Mouse (Mus musculus): ENCODE measurements around the gene Lrrc63.
A peak's percentile ranks its signal among the peaks of the same experiment; 100 is the strongest.

Gene Lrrc63

DNA sequence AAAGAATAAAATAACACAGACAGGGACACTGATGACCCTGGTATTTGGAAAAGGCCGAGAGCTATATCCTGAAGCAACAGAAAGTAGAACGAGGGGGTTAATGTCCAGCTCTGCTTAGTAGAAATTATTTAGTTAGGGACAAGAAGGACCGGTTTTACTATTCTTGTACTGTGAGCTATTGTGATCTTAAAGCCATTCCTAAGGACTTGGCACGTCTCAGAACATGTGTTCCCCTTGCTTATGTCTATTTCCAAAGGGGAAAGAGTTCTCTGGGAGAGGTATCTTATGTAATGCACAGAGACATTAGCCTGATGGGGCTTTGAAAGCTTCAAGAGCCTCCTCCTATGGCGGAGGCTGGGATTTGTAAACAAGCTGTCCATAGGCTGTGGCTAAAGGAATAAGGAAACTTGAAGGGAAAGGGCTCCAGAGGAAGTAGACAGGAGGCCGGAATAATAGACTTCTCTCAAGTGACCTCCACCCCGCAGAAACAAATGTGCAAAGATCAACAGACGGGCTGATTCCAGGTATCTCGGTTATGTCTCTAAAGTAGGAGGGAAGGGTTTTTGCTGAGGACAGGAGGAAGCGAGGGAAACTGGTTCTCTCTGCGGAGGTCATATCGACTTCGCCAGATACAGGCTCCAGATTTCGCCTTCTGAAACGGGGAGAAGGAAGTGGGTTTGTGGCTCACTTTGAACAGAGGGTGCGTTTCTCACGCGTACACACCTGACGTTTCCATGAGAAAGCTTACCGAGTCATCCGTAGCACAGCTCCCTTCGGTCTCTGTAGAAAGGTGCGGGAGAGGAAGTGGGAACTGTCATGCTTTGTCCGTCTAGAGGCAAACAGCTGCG lies 5.7 kb upstream of the Lrrc63 start:
- peak in 1 of 2 experiments; percentile 41 for DNase-seq (ENCODE audit: low spot score in 2 of 2)

DNA sequence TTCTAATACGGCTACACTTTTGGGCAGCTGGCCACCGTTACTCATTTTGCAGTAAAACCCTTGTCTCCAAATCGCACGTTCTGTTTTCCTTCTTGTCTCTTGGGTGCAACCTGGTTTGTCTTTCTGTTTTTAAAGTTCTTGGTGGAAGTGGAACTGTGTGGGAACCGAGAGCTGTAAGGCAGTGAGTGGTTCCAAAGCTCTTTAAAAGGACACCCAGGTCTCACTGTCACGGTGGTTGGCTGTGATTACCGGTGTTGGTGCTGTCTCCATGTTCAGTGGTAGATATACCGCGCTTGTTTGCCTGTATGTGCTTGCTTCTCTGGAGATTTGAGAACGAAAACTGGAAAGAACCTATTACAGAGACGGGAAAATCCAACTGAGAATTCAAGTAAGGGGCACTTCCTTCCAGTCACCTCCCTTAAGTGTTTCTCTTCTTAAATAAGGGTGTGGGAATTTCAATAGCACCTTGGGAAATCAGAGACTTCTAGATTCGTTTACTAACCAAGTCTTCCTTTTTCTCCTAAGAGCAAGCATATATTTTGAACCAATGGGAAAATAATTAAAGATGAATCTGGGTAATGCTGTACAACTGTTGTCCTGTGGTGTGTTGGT lies 749 bp upstream of the Lrrc63 start:
- DNase-seq (ENCODE audit: low spot score in 2 of 2), result no peak

DNA sequence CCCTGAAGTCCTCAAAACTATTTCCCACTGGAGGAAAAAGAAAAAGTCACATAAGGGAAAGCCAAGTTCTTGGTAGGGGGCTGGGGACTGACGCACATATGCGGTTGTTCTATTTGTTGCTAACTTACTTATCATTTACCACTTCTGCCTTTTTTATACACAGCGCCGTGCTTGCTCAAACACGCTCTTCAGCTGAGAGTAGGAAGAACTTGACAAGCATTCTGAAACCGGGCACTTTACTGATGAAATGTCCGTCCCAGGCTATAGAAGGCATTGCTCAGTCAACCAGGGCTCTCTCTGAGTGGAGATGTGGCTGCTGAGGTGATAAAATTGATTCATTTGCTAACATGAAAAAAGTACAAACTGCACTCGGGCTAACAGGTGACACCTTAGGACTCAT lies 9.0 kb downstream of the Lrrc63 start:
- no peak for DNase-seq (ENCODE audit: low spot score in 2 of 2)

DNA sequence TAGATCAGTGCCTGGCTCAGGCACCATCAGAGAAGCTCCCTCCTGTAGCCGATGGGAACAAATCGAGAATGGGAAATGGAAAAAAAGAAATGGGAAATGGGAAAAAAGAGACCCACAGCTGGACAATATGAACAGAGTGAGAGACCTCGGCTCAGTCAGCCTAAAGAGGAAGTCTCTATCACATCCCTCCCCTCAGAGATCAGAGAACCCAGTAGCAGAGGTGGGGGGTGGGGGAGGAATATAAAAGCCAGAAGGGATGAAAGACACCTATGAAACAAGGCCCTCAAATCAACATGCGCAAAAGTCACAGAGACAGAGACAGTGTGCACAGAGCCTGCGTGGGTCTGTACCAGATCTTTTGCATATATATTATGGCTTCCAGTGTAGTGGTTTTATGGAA lies 27.7 kb downstream of the Lrrc63 start:
- no peak for DNase-seq (ENCODE audit: low spot score in 2 of 2)

DNA sequence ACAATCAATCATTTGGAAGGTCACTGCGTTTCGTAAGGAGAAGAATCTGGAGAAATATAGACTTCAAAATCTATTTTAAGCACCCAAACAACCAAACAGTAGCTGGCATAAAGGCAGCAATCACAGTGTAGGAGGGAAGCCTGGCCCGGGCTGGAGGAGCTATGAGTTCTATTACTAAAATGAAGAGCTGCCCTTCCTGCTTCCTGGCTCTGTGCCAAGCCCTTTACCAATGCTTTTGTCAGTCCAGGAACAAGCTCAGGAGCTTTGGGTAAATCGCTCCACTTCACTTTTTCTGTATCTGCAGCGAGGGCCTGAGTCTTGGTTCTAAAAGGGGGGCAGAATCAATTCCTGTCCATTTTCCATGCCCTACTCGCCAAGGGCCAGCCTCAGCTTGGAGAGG lies 52.7 kb downstream of the Lrrc63 start:
- DNase-seq (ENCODE audit: low spot score in 2 of 2), result no peak

DNA sequence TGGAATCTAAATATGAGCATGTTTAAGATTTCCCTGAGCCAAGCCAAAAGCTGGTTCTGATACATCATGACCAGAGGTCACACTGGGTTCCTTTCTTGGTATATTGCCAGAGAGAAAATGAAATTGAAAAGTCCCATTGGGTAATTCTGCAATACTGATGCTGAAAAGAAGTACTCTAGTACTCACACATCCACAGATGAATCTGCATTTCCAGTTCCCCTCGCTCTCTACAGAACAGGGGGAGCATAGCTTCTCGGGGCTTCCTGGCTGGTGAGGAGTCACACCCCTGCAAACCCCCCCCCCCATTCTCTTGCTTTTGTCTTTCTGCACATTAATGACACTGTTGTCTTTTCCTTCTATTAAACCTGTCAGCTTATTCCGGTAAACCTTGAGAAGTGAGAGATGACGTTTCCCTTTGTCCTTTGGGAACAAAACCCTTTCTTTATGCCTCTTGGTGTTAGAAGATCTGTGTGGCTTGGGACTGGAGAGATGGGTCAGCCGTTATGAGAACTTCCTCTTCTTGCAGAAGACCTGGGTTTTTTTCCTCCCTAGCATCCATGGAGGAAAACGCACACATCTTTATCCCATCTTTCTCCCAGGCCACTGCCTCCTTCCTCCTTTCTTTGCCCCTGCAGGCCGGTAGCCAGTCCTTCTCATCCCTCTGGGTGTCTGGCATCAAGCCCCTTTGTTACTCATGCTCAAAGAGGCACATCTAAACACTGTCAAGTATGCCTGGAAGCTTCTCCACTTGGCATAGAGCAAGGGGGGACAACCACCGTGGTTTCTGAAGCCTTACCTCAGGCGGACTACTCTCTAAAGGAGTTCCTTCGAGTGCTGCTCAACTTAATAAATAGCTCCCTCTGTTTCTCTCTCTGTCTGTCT lies 55.1 kb downstream of the Lrrc63 start:
- no peak for DNase-seq (ENCODE audit: low spot score in 2 of 2)

DNA sequence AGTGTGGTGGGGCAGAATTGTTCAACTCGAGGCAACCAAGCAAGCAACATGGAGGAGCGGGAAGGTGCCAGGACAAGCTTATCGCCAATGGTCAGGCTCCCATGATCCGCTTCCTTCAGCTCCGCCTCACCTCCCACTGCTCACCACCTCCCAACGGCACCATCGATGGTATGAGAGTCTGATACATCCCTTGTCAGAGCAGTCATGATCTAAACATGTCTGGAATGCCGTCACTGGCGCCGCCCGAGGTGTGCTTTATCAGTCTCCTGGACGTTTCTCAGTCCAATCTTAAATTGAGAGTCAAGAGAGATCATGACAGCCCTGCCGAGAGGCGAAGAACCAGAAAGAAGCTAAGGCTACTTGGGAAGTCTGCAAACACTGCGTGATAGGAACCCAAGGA lies 59.6 kb downstream of the Lrrc63 start:
- no peak for DNase-seq (ENCODE audit: low spot score in 2 of 2)

DNA sequence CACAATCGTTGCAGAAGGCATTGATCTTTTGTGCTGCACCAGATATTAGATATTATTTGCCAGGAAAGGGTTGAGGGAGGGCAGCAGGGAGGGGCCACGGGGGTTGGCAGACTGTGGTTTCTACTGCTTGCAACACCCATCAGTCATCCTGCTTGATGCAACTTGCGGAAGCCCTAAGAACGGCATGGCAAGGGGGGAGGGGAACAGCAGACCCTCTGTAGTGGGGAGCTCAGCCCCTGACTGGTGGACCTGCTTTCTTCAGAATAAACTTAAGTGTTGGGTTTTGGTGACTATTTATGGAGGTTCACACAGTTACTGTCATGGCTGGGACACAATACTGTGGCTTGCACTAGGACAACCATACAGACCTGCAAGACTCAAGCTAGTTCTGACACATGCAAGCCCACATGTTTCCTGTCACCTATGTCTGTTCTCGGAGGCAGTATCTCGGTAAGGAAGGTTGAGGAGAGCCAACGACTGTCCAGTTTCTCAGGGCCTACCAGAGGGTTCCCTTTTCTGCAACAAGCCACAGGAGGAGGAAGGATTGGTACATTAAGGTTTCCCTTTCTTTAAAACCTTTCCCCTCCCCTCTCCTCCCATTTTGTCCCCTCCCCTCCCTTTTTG lies 61.2 kb downstream of the Lrrc63 start:
- DNase-seq (ENCODE audit: low spot score in 2 of 2), result no peak

DNA sequence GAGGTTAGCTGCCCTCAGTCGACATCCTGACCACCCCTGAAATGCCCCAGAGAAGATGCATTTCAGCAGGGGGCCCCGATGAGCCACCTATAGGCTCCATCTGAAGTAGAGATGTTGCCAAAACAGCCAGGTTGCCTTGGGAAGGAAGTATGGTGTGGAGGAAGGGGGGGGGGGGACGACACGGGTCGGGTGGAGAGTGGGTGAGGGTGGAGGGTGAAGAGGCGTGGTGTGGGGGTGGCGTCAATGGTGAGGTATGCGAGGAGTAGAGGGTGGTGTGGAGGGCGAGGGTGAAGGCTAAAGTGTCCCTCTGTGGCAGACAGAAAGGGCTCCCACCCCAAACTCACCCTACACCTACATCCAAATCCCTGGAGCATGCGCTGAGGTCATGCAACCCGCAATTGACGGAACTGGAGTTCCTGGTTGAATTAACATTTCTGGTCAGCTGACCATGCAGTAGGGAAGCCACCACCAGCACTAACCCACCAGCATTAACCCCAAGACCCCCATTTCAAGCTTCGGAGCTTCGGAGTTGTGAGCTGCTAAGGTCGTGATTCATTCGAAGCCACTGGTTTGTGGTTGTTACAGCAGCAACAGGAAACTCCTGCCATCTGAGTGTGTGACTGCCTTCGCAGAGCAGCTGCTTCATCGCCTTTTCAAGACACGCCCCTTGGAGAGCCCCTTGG lies 62.1 kb downstream of the Lrrc63 start:
- DNase-seq (ENCODE audit: low spot score in 2 of 2), result no peak

DNA sequence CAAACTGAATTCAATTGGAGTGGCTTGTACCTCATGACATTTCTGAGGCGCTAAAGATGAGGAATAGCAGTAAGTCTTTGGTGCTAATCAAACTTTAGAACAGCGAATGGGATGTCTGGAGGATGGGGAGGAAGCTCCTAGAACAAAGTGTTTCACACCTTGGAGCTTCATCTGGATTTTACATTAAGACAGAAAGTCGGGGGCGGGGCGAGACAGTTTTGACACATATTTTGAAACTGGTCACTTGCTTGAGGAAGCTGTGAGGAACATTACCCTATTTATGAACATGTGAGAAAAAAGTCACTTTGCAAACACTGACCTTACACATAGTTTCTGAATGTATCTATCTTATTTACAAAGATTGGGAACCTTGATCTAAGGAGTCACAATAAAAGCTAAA lies 65.5 kb downstream of the Lrrc63 start:
- no peak for DNase-seq (ENCODE audit: low spot score in 2 of 2)

DNA sequence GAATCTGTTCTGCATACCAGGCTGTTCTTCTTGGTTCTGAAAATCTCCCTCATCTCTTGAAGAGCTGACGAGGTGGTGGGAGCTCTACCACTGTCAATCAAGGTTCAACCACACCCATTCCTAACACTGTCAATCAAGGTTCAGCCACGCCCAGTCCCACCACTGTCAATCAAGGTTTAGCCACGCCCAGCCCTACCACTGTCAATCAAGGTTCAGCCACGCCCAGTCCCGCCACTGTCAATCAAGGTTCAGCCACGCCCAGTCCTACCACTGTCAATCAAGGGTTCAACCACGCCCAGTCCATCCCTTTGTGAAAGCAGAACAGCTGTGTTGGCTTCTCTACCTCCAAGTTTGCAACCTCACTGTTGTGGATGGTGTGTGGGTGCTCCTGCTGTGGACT lies 66.2 kb downstream of the Lrrc63 start:
- no peak for DNase-seq (ENCODE audit: low spot score in 2 of 2)

DNA sequence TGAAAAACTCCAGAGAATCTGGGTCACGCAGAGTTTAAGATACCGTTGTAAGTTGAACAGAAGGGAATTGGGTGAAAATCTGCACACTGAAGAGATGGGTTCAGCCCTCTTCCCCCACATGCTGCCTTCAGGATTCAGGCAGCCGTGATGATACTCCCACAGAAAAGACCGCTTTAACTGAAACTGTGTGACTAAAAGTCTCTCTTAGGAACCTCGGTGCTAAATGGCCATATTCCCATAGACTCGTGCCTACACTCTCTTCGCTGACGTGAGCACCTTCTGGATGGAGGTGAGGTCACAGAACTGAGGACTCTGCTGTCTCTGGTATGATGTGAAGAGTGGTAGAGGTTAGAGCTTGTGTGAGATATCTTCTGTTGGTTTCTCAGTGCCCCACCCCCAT lies 66.7 kb downstream of the Lrrc63 start:
- DNase-seq (ENCODE audit: low spot score in 2 of 2), result no peak

DNA sequence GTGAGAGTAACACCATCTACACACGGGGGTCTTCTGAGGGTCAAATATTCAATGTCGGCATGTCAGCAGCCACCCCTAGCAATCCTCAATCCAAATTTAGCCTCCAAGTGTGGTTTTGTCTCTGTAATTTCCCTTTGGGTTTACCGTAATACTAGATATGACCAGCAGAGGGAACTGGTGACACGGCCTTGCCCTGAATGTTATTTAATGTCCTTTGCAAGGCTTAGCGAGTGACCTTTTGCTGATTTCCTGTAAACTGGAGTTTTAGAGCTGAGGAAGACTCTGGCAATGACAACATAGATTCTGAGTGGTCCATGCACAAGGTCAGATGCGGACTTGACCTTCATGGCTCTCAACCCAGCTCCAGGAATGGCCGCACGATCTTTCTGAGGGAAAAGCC lies 70.1 kb downstream of the Lrrc63 start:
- DNase-seq (ENCODE audit: low spot score in 2 of 2), result peak in 1 of 2 experiments; percentile 19

DNA sequence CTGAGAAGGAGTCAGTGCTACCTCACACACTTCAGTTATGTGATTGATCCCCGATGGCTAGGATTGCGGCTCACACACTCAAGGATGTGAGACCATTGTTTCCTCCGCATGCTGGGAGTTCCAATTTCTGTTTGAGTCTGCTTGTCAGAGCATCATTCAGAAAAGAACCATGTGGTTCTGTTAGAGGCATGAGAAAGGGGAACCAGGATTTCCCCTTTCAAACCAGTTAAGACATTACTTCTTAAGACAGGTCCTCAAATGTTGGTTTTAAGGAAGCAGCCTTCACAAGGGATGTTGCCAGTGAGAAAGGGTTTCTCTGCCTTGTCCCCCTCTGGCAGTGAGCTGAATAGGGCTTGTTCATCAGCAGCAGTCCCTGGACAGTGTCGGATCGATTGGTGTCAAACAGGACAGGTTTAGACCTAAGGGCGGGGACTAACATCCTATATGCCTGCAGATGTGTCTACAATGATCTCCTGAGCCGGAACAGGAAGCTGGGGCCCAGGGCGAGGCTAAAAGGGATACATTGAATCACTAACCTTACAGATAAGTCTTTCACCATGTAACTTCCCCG lies 73.7 kb downstream of the Lrrc63 start:
- no peak for DNase-seq (ENCODE audit: low spot score in 2 of 2)

DNA sequence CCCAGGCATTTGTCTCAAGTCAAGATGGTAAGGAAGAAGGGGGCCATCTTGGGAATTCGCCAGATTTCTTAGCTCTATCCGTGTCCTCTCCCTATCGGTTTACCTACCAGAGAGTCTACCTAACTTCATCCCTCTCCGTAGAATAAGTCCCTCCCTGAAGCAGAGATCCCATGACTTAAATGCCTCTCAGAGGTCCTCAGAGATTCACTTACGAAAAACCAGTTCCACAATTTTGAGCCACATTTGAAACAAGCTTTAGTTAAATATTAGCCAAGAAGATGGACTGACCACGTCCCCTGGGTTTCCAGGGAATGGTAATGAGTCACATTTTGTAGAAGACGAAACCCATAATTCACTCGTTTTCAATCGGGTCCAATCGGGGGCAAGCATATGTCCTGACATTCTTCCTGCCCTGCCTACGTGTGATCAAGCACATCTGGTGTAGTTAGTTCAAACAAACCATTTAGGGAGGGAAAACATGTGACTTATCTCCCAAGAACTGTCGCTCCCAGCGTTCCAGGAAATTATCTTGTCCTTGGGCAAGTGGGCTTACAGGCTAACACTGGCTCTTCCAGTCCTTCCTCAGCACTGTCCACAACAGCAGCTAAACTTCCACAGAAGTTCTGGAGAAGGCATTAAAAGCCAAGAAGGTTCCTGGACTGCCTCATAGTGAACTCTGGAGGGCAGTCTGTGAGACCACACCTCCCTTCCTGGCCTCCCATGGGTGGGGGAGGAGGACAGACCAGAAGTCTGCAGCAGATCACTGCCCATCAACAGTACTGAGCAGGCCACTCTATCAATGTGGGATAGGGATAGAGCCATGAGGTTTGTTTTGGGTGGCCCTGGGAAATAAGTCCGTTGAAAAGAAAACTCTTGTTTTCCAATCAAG lies 76.0 kb downstream of the Lrrc63 start:
- DNase-seq (ENCODE audit: low spot score in 2 of 2), result peak in 1 of 2 experiments; percentile 7

DNA sequence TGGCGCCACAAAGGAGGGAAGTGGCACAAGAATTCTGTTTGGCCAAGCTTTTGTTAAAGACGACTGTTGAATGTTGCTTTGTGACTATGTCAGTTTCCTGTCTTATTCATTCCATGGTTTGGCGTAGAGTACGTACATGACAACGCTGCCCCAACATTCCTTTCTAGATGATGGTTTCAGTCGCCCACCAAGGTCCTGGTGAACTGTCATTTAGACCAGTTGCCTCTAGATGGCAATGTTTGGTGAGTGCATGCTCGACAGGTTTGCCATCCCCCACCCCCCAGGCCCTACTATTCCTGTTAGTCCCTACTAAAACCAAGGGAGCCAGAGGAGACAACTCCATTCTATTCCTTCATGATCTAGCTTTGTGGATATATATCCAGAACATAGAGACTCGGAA lies 78.2 kb downstream of the Lrrc63 start:
- no peak for DNase-seq (ENCODE audit: low spot score in 2 of 2)

DNA sequence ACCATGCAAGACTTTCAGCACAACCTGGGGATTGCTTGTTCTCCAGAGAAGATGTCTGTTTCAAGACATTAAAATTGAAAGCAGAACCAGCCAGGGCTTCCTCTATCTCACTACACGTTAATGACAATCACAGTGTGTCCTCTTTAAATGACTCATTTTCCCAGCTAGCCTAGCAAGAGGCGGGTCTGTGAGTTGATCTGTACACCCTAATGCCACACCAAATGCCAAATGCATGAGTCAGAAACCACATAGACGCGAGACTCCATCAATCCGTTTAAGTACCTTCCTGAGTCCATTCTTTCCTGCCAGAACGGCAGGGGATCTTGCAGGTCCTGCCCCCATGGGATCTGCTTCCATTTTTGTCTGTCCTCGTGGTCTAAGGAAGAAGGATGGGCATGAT lies 85.5 kb downstream of the Lrrc63 start:
- no peak for DNase-seq (ENCODE audit: low spot score in 2 of 2)

DNA sequence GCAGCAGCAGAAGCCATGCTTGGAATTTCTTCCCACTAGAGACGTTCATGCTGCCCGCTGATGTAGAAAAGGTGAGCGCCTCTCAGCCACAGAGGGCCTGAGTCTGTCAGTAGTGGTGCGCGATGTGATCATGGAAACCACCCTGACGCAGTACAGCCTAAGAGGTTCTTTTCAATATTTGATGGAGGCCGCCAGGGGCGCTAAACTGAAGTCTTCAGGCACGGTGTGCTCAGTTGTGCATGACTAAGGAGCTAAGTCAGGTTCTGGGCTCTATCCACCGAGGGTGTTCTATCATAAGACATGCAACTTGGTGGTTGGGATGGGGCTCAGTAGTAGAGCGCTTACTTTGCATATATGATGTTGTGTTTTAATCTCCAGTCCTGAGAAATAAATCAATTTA lies 95.2 kb downstream of the Lrrc63 start:
- DNase-seq (ENCODE audit: low spot score in 2 of 2), result no peak
